Mouse (Mus musculus): Measurements from ENCODE around the gene Cacnb2. TPM values are rescaled to one million over a fixed set of nuclear protein-coding genes. Genes with fewer than 3 reads are reported as not detected.

Gene Cacnb2
- polyA plus RNA-seq, 1 experiment from 2014 or later, result 3.3 TPM

GRCm38 (mm10) chr2:14774857-14775495 lies 172.1 kb downstream of the Cacnb2 start:
- Histone ChIP-seq H3K4me1 (ENCODE audit: control insufficient read depth, insufficient read depth, low read length) (no peaks in the 10 kb centered on the region), H3K4me2 (ENCODE audit: low read depth, low read length) (no peak overlapping the region), H3K9ac (ENCODE audit: low read length) (no peak overlapping the region), H3K9me3 (replicated peaks; ENCODE audit: control insufficient read depth, low read length) (no peaks in the 10 kb centered on the region), H3K36me3 (ENCODE audit: control insufficient read depth, insufficient read depth, low read length) (no peaks in the 10 kb centered on the region), H3K27me3 (ENCODE audit: control insufficient read depth, insufficient read depth, low read length) (no peaks in the 10 kb centered on the region), H3K27ac (ENCODE audit: low read length) (no peak overlapping the region), H3K4me3 (replicated peaks; ENCODE audit: low read length) (no peak overlapping the region)
- WGBS, result 68% methylated on average over 3 of the region's 3 CpGs
- ATAC-seq (ENCODE audit: insufficient read depth, low FRiP score), result no peak

GRCm38 (mm10) chr2:14787983-14788382 lies 185.1 kb downstream of the Cacnb2 start:
- H3K27ac ChIP-seq (ENCODE audit: low read length), result no peak overlapping the region
- WGBS, result 84% methylated on average over 2 of the region's 2 CpGs
- H3K4me3 ChIP-seq (replicated peaks; ENCODE audit: low read length), result no peak overlapping the region
- no peaks in the 10 kb centered on the region for H3K36me3 ChIP-seq (ENCODE audit: control insufficient read depth, insufficient read depth, low read length)
- H3K9ac ChIP-seq (ENCODE audit: low read length), result no peak overlapping the region
- no peaks in the 10 kb centered on the region for H3K4me1 ChIP-seq (ENCODE audit: control insufficient read depth, insufficient read depth, low read length)
- H3K9me3 ChIP-seq (replicated peaks; ENCODE audit: control insufficient read depth, low read length), result no peaks in the 10 kb centered on the region
- no peaks in the 10 kb centered on the region for H3K27me3 ChIP-seq (ENCODE audit: control insufficient read depth, insufficient read depth, low read length)
- no peak overlapping the region for H3K4me2 ChIP-seq (ENCODE audit: low read depth, low read length)
- no peak for ATAC-seq (ENCODE audit: insufficient read depth, low FRiP score)

GRCm38 (mm10) chr2:14801446-14802046 lies 198.7 kb downstream of the Cacnb2 start:
- ATAC-seq (ENCODE audit: insufficient read depth, low FRiP score), result no peak
- Histone ChIP-seq H3K9me3 (replicated peaks; ENCODE audit: control insufficient read depth, low read length) (no peaks in the 10 kb centered on the region), H3K4me1 (ENCODE audit: control insufficient read depth, insufficient read depth, low read length) (no peaks in the 10 kb centered on the region), H3K27ac (ENCODE audit: low read length) (no peak overlapping the region), H3K27me3 (ENCODE audit: control insufficient read depth, insufficient read depth, low read length) (no peaks in the 10 kb centered on the region), H3K4me2 (ENCODE audit: low read depth, low read length) (no peak overlapping the region), H3K4me3 (replicated peaks; ENCODE audit: low read length) (no peak overlapping the region), H3K36me3 (ENCODE audit: control insufficient read depth, insufficient read depth, low read length) (no peaks in the 10 kb centered on the region), H3K9ac (ENCODE audit: low read length) (no peak overlapping the region)
- 90% methylated on average over 4 of the region's 4 CpGs for WGBS

- 66% methylated on average over 6 of the region's 6 CpGs for WGBS
- no peaks in the 10 kb centered on the region for H3K36me3 ChIP-seq (ENCODE audit: control insufficient read depth, insufficient read depth, low read length)
- no peak for ATAC-seq (ENCODE audit: insufficient read depth, low FRiP score)
Observed at GRCm38 (mm10) chr2:14807650-14808347, 204.9 kb downstream of the Cacnb2 start.

GRCm38 (mm10) chr2:14814977-14815376 lies 212.1 kb downstream of the Cacnb2 start:
- Histone ChIP-seq H3K27ac (ENCODE audit: low read length) (no peak overlapping the region), H3K4me3 (replicated peaks; ENCODE audit: low read length) (no peak overlapping the region), H3K9me3 (replicated peaks; ENCODE audit: control insufficient read depth, low read length) (no peaks in the 10 kb centered on the region), H3K9ac (ENCODE audit: low read length) (no peak overlapping the region), H3K36me3 (ENCODE audit: control insufficient read depth, insufficient read depth, low read length) (no peaks in the 10 kb centered on the region), H3K27me3 (ENCODE audit: control insufficient read depth, insufficient read depth, low read length) (no peaks in the 10 kb centered on the region), H3K4me1 (ENCODE audit: control insufficient read depth, insufficient read depth, low read length) (no peaks in the 10 kb centered on the region), H3K4me2 (ENCODE audit: low read depth, low read length) (no peak overlapping the region)
- ATAC-seq (ENCODE audit: insufficient read depth, low FRiP score), result no peak

More at GRCm38 (mm10) chr2:14807650-14808347, 204.9 kb downstream of the Cacnb2 start:
- Histone ChIP-seq H3K4me3 (replicated peaks; ENCODE audit: low read length) (no peak overlapping the region), H3K4me1 (ENCODE audit: control insufficient read depth, insufficient read depth, low read length) (no peaks in the 10 kb centered on the region), H3K4me2 (ENCODE audit: low read depth, low read length) (no peak overlapping the region), H3K9me3 (replicated peaks; ENCODE audit: control insufficient read depth, low read length) (no peaks in the 10 kb centered on the region), H3K27ac (ENCODE audit: low read length) (no peak overlapping the region), H3K9ac (ENCODE audit: low read length) (no peak overlapping the region), H3K27me3 (ENCODE audit: control insufficient read depth, insufficient read depth, low read length) (no peaks in the 10 kb centered on the region)

GRCm38 (mm10) chr2:14818651-14819050 lies 215.8 kb downstream of the Cacnb2 start:
- H3K4me1 ChIP-seq (ENCODE audit: control insufficient read depth, insufficient read depth, low read length), result no peaks in the 10 kb centered on the region
- H3K27me3 ChIP-seq (ENCODE audit: control insufficient read depth, insufficient read depth, low read length), result no peaks in the 10 kb centered on the region
- H3K36me3 ChIP-seq (ENCODE audit: control insufficient read depth, insufficient read depth, low read length), result no peaks in the 10 kb centered on the region
- ATAC-seq (ENCODE audit: insufficient read depth, low FRiP score), result no peak
- WGBS, result 48% methylated on average over 1 of the region's 1 CpGs
- no peak overlapping the region for H3K9ac ChIP-seq (ENCODE audit: low read length)
- no peak overlapping the region for H3K4me3 ChIP-seq (replicated peaks; ENCODE audit: low read length)
- H3K27ac ChIP-seq (ENCODE audit: low read length), result no peak overlapping the region
- H3K4me2 ChIP-seq (ENCODE audit: low read depth, low read length), result no peak overlapping the region
- H3K9me3 ChIP-seq (replicated peaks; ENCODE audit: control insufficient read depth, low read length), result no peaks in the 10 kb centered on the region

- ATAC-seq (ENCODE audit: insufficient read depth, low FRiP score), result no peak
- H3K4me3 ChIP-seq (replicated peaks; ENCODE audit: low read length), result no peak overlapping the region
- H3K27me3 ChIP-seq (ENCODE audit: control insufficient read depth, insufficient read depth, low read length), result no peaks in the 10 kb centered on the region
- no peaks in the 10 kb centered on the region for H3K4me1 ChIP-seq (ENCODE audit: control insufficient read depth, insufficient read depth, low read length)
- no peak overlapping the region for H3K27ac ChIP-seq (ENCODE audit: low read length)
- no peak overlapping the region for H3K9ac ChIP-seq (ENCODE audit: low read length)
- no peaks in the 10 kb centered on the region for H3K9me3 ChIP-seq (replicated peaks; ENCODE audit: control insufficient read depth, low read length)
- H3K4me2 ChIP-seq (ENCODE audit: low read depth, low read length), result no peak overlapping the region
- H3K36me3 ChIP-seq (ENCODE audit: control insufficient read depth, insufficient read depth, low read length), result no peaks in the 10 kb centered on the region
- 84% methylated on average over 2 of the region's 2 CpGs for WGBS
Observed at GRCm38 (mm10) chr2:14820946-14821345, 218.1 kb downstream of the Cacnb2 start.

- no peaks in the 10 kb centered on the region for H3K36me3 ChIP-seq (ENCODE audit: control insufficient read depth, insufficient read depth, low read length)
- H3K9me3 ChIP-seq (replicated peaks; ENCODE audit: control insufficient read depth, low read length), result no peaks in the 10 kb centered on the region
- no peak for ATAC-seq (ENCODE audit: insufficient read depth, low FRiP score)
- H3K4me1 ChIP-seq (ENCODE audit: control insufficient read depth, insufficient read depth, low read length), result no peaks in the 10 kb centered on the region
- no peak overlapping the region for H3K9ac ChIP-seq (ENCODE audit: low read length)
- no peaks in the 10 kb centered on the region for H3K27me3 ChIP-seq (ENCODE audit: control insufficient read depth, insufficient read depth, low read length)
- no peak overlapping the region for H3K4me2 ChIP-seq (ENCODE audit: low read depth, low read length)
- H3K4me3 ChIP-seq (replicated peaks; ENCODE audit: low read length), result no peak overlapping the region
- H3K27ac ChIP-seq (ENCODE audit: low read length), result no peak overlapping the region
Observed at GRCm38 (mm10) chr2:14823105-14823504, 220.2 kb downstream of the Cacnb2 start.

- H3K36me3 ChIP-seq (ENCODE audit: control insufficient read depth, insufficient read depth, low read length), result no peaks in the 10 kb centered on the region
- no peak overlapping the region for H3K27ac ChIP-seq (ENCODE audit: low read length)
- H3K4me2 ChIP-seq (ENCODE audit: low read depth, low read length), result no peak overlapping the region
- H3K4me3 ChIP-seq (replicated peaks; ENCODE audit: low read length), result no peak overlapping the region
- no peak overlapping the region for H3K9ac ChIP-seq (ENCODE audit: low read length)
- no peak for ATAC-seq (ENCODE audit: insufficient read depth, low FRiP score)
- no peaks in the 10 kb centered on the region for H3K9me3 ChIP-seq (replicated peaks; ENCODE audit: control insufficient read depth, low read length)
- no peaks in the 10 kb centered on the region for H3K27me3 ChIP-seq (ENCODE audit: control insufficient read depth, insufficient read depth, low read length)
- H3K4me1 ChIP-seq (ENCODE audit: control insufficient read depth, insufficient read depth, low read length), result no peaks in the 10 kb centered on the region
- 51% methylated on average over 11 of the region's 11 CpGs for WGBS
Observed at GRCm38 (mm10) chr2:14823816-14824348, 221.0 kb downstream of the Cacnb2 start.

All from stomach, embryonic 16.5 days (tissue).